Mouse (Mus musculus) splenic B cell, adult 2 months (primary cell): ENCODE measurements around the gene Atox1.
A peak's percentile ranks its signal among the peaks of the same experiment; 100 is the strongest.

ENCODE experiments used
- DNase-seq: peaks from one replicate; pipeline ENCODE4 v3.0.0-alpha.2; 2011; ENCODE audit warnings: low read depth, low spot score
- H3K27me3 ChIP-seq: 2 replicates; pipeline ENCODE4 v1.6.1; 2012; ENCODE audit warnings: mild to moderate bottlenecking, low read length, moderate library complexity, mixed read lengths; ENCODE audit not compliant: control insufficient read depth, poor library complexity, insufficient read depth, severe bottlenecking
- H3K36me3 ChIP-seq: 2 replicates; pipeline ENCODE4 v1.6.1; 2012; ENCODE audit warnings: mild to moderate bottlenecking, low read length, moderate library complexity, mixed read lengths; ENCODE audit not compliant: control insufficient read depth, poor library complexity, insufficient read depth, severe bottlenecking

The Atox1 gene

DNA sequence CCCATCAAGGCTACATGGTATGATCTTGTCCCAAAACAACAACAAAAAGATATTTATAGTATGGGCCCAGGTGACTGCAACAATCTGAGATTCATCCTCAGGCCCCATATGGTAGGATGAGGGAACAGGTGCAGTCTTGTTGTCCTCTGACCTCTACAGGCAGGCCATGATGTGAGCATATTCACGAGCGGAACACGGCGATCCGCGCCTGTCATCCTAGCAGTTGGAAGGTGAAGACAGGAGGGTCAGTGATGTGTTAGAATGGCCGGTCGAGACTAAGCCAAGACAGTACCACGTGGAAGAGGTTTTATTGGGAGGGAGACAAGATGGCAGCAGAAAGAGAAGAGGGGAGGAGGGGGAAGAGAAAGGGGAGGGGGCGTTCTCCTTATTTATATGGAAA, 3.7 kb upstream of the Atox1 start:
- no peaks in the 10 kb centered on the region for H3K36me3 ChIP-seq
- H3K27me3 ChIP-seq: no peaks in the 10 kb centered on the region
- DNase-seq: no peak

DNA sequence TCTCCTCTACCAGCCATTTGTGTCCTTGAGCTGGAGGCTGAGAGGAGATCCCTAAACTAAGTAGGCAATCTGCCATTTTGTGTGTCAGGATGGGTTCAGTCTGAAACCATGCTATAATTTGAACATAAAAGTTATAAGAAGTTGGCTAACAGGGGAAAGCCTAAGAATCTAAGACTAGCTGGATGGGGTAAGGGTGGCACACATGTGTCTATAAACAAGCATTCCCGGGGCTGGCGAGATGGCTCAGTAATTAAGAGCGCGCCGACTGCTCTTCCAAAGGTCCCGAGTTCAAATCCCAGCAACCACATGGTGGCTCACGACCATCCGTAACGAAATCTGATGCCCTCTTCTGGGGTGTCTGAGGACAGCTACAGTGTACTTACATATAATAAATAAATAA, 1.1 kb upstream of the Atox1 start:
- no peaks in the 10 kb centered on the region for H3K27me3 ChIP-seq
- H3K36me3 ChIP-seq: no peaks in the 10 kb centered on the region
- DNase-seq: no peak

DNA sequence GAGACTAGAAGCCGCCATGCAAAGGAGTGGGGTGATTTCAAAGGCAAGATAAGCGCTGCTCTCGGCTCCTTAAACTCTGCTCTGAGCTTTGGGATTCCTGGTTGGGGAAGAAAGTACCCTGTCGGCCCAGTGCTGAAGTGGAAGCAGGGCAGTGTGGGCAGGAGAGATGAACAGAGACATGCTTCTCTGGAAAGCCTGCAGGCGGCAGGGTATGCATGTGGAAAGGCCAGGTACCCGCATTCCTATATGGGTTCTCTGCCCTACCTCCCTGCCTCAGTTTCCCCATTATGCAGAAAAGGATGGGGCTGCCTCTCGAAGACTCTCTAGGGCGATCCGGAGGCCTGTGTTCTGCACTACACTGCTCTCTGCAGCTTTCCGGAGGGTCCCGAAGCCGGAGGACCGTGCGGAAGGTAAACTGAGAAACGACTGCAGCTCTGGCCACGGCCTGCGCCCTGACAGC, 450 bp downstream of the Atox1 start:
- no peak for DNase-seq
- H3K27me3 ChIP-seq: no peaks in the 10 kb centered on the region
- no peaks in the 10 kb centered on the region for H3K36me3 ChIP-seq

DNA sequence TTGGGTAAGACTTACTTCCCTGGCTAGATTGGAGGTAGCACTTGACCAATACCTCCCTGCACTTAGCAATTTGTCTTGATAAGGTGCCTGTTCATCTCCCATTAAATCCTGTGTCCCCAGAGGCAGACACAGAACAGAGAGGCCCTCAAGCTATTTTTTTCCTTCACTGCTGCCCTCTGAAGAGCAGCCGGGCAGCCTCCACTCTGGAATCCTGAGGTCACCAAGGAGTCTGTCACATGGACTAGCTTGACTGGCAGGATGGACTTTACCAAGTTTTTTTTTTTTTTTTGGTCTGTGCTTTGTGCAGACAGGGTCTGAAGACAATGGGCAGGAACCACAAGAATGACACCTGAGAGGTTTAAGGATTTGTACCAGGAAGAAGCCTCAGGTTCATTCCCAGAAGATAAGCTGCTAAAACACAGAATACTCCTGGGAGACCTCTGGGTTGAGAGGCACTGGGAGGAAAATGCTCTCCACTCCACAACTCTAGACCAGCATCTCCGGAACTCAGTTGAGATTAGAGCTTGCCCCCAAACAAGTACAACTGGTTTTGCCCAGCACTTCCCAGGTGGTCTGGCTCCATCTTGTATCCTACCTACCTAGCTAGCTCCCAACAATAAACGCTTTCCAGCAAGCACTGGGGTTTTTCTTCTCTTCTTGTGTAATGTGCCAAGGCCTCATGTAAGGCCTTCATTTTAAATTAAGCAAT, 1.0 kb downstream of the Atox1 start:
- no peak for DNase-seq
- no peaks in the 10 kb centered on the region for H3K27me3 ChIP-seq
- H3K36me3 ChIP-seq: no peaks in the 10 kb centered on the region

DNA sequence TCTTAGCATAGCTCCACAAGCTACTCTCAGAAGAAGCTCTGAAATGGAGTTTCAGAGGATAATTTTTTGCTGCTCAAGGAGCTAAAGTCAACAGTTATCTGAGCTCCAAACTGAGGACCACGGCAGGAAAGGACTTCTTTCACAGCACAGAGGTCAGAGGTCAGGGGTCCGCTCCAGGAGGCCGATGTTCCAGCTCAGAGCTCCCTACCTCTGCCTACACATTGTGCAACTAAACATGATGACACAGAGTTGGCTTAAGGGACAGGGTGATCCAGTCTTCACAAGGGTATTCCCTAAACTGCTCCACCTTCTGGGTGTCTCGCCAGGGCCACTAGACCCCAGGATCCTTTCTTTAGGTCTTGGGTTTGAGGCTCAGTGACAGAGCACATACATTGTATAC, 2.5 kb downstream of the Atox1 start:
- Histone ChIP-seq H3K27me3 (no peaks in the 10 kb centered on the region), H3K36me3 (peaks cover 2% of the 10 kb centered on the region; the same call in 1 of the 2 replicates)
- no peak for DNase-seq

DNA sequence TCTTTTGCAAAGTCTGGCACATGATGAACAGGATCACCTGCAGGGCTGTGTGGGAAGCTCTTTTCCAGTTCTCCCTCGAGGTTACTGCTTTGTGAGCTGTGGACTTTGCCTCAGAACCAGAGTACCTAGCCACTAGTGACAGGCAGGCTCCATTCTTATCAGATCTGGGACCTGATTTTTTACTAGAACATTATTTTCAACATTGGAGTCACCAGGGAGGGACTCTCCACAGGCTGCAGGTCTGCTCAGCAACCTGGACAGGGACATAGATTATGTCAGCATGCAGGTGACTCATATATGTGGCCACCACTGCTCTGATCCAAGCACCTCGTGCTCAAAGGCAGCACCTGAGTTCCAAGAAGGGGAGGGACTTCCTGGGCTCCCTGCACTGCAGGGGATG, 5.9 kb downstream of the Atox1 start:
- Histone ChIP-seq H3K36me3 (peaks cover 4% of the 10 kb centered on the region; the same call in 1 of the 2 replicates), H3K27me3 (no peaks in the 10 kb centered on the region)
- no peak for DNase-seq

DNA sequence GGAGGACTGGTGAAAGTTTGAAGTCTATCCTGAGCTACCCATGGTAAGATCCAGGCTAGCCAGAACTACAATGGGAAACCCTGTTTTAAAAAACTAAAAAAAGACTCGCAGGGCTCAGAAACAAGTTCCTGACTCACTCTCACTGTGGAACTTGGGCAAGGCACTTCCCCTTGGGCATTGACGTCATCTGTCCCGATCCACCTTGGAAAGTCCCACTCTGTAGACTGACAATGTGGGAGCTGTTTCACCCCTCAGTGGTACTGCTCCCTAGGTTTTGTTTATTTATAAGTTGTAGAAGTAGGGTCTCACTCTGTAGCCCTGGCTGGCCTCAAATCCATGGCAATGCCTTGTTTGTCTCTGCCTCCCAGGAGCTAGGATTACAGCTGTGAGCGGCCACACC, 7.4 kb downstream of the Atox1 start:
- no peak for DNase-seq

DNA sequence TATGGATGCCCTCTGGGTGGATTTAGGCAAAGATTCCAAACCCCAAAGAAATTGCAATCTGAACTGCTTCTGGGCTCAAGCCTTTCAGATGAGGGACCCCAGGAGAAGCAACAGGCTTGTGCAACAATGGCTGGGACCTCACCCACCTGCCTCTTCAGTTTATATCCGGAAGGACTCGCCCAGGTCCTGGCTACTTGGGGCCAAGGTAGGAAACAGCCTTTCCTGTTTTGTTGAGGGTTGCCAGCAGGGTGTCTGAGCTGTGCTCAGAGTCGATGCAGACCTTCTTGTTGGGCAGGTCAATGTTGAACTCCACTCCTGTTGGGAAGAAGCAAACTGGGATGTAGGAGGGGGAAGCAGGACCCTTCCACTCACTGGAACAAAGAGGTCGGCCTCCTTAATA, 10.7 kb downstream of the Atox1 start:
- H3K36me3 ChIP-seq: peaks cover 11% of the 10 kb centered on the region
- no peak for DNase-seq
- H3K27me3 ChIP-seq: no peaks in the 10 kb centered on the region

More for the DNA sequence above, 7.4 kb downstream of the Atox1 start:
- Histone ChIP-seq H3K36me3 (peaks cover 11% of the 10 kb centered on the region), H3K27me3 (no peaks in the 10 kb centered on the region)

DNA sequence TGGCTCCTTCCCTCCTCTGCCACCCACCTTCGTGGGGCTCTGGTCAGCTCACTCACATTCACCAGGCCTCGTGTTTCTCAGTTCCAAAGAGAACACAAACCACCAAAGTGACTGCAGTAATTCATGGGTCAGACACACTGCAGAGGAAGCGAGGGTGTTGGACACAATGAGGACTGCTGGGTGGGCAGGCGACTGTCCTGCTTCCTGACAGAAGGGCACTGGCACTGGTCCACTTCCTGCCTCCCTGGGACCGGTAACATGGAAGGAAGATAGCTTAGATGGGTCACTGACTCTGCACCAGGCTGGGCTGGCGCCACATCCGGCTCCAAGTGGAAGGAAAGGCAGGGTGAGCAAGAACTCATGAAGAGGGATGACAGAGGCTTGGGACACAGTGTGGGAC, 11.5 kb downstream of the Atox1 start:
- no peak for DNase-seq
- no peaks in the 10 kb centered on the region for H3K27me3 ChIP-seq
- H3K36me3 ChIP-seq: peaks cover 11% of the 10 kb centered on the region

DNA sequence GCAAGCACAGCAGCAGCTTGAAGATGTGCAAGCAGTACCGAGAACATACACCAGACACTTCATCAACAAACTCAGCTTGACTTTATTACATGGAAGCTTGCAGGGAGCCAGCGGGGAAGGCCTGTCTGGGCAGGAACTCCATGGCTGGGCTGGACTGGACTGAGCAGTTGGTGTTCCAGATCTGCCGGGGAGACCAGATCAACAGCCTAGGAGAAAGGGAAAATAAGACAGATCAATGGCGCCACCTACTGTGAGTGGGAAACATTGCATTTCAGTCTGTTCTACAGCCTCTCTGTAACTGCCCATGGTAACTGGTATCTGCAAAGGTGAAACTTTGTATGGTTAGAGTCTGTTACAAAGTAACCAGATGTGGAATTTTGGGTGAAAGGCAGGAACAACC, 14.5 kb downstream of the Atox1 start:
- Histone ChIP-seq H3K27me3 (no peaks in the 10 kb centered on the region), H3K36me3 (peaks cover 9% of the 10 kb centered on the region)
- DNase-seq: peak; percentile 77

DNA sequence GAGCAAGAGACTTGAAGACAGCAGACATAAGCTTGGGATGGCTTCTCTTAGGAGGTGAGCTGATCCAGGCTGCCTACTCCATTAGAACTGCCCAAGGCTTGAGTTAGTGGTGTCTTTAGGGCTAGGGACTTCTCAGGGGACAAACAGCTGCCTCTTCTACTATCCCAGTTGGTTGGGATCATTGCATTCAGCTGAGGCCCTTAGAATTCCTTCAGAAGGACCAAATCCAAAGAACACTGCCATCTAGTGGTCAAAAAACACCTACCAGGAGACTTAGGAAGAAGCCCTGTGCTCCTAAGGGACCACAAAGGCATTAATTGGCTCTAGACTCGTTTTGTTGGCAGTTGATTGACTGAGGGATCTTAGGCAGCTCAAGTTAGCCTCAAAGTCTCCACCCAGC, 16.3 kb downstream of the Atox1 start:
- DNase-seq: peak; percentile 66

DNA sequence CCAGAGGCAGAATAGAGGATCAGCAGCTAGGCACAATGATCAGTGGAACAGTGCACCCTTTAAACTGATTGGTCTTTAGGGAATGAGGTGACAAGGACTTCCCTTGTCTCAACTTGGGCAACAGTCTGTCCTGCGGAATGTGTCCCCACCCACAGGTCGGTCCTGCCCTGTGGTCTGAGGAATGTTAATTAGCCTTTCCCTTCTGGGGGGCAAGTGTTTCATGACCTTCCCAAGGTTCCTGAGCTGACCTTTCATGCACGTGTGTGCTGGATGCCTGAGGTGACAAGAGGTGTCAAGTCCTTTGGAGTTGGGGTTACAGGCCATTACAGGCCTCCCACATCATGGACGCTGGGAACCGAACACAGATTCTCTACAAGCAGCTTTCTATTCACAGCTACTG, 21.3 kb downstream of the Atox1 start:
- H3K27me3 ChIP-seq: no peaks in the 10 kb centered on the region
- no peak for DNase-seq
- no peaks in the 10 kb centered on the region for H3K36me3 ChIP-seq

More for the DNA sequence above, 16.3 kb downstream of the Atox1 start:
- Histone ChIP-seq H3K27me3 (no peaks in the 10 kb centered on the region), H3K36me3 (peaks cover 4% of the 10 kb centered on the region)

DNA sequence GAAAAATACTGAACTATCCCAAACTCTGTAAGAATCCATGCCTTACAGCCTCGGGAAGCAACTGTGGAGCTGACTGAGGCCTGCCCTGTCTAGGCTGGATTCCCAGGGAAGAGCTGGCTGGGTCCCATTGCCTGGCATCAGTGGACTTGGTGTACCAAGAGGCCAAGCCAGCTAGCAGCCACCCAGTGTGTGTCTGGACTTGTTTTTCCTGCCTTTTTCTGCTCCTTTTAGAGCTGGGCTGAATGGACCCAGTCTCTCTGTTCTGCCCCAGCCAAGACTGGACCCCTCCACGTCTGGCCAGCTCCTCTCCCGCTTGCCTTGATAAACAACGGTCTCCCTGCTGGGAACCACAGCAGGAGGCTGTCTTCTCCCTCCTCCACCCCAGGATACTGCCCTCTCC, 23.0 kb downstream of the Atox1 start:
- DNase-seq: no peak
- Histone ChIP-seq H3K27me3 (no peaks in the 10 kb centered on the region), H3K36me3 (no peaks in the 10 kb centered on the region)

DNA sequence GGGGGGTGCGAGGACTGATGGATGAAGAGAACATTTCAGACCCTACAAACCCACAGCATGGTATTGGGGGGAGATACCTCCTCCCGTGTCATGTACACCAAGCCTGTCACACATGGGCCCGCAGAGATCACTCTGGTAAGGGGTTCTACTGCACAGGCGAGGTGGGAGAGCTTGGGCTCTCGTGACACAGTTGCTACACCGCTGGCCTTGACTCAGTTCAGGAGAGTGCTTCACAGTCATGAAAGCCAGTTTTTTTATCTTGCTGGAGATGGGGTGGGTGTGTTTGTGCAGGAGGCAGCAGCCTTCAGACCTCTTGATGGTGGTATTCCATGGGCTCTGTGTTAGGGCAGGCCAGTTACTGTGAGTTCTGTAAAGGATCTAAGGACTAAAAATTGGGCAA, 24.9 kb downstream of the Atox1 start:
- H3K36me3 ChIP-seq: no peaks in the 10 kb centered on the region
- no peak for DNase-seq

DNA sequence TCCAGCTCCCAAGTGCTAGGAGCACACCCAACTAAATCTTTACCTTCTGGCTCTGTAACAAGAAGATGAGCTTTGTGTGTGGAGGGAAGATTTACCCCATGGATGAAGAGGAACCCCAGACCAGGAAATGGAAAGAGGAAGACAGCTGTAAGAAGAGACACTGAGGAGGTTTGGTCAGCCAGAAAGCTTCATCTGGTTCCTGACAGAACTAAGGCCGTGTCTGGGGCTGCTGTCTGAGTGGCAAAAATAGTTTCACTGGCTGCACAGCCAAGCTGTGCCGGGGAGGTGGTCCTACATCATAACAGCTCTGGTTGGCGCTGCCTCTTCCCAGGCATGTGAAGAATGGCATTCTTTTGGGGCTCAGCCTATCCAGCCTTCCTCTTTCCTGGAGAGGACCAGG, 28.1 kb downstream of the Atox1 start:
- H3K27me3 ChIP-seq: no peaks in the 10 kb centered on the region
- H3K36me3 ChIP-seq: no peaks in the 10 kb centered on the region
- no peak for DNase-seq

More for the DNA sequence above, 24.9 kb downstream of the Atox1 start:
- H3K27me3 ChIP-seq: no peaks in the 10 kb centered on the region

DNA sequence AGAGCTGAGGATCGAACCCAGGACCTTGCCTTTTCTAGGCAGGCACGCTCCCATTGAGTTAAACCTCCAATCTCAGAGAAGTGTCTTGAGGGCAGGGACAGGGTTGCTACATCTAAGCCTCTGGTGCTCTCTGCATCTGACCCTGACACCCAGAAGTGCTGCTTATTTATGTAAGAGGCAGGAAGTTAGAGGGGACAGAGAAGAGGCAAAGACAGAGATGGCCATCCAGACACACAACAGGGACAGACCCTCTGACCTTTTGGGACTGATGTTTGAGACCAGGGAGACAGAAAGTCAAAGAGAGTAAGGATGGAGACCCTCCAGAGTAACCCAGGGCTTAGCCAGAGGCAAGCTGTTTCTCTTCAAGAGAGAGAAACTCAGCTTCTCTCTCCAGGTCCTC, 31.1 kb downstream of the Atox1 start:
- H3K36me3 ChIP-seq: no peaks in the 10 kb centered on the region
- H3K27me3 ChIP-seq: no peaks in the 10 kb centered on the region
- DNase-seq: no peak
